Mouse (Mus musculus) lung, adult 2 months (tissue): ENCODE measurements around the gene Gm21973. TPM values are rescaled to one million over a fixed set of nuclear protein-coding genes. Genes with fewer than 3 reads are reported as not detected.

ENCODE experiments used
- DNase-seq: peaks from one replicate; pipeline ENCODE4 v3.0.0; 2022
- H3K4me1 ChIP-seq: fragments of 200-500 bp; 2 replicates; pipeline ENCODE4 v1.6.1; 2011; ENCODE audit warnings: low read length; ENCODE audit not compliant: control insufficient read depth, insufficient read depth
- H3K4me3 ChIP-seq: fragments of 200-500 bp; replicated peaks from 2 replicates; pipeline ENCODE3; 2011; ENCODE audit warnings: low read depth, mild to moderate bottlenecking, control low read depth, low read length; ENCODE audit errors: extremely low read depth
- CTCF ChIP-seq: fragments of 200-500 bp; IDR thresholded peaks from 2 replicates; pipeline ENCODE4 v1.5.1; 2011; ENCODE audit warnings: mild to moderate bottlenecking, low read length, control low read depth; ENCODE audit not compliant: insufficient read depth
- POLR2A ChIP-seq: fragments of 200-500 bp; IDR thresholded peaks from 2 replicates; pipeline ENCODE4 v1.6.1; 2011; ENCODE audit warnings: low read depth, mild to moderate bottlenecking, control low read depth, low read length, borderline replicate concordance; ENCODE audit errors: extremely low read depth
- WGBS: fragments of 180-500 bp; shearing (Covaris S2); methylation state at CpG from one replicate; pipeline ENCODE4 v1.1.7; 2018; 5-methylcytosine and 5-hydroxymethylcytosine counted together
- polyA plus RNA-seq: library from polyadenylated mRNA; depleted of rRNA; stranded (reverse); fragments of >200 nt; gene quantifications from 2 replicates; pipeline ENCODE4 v1.2.3, GENCODE M21; 2012

Gene Gm21973
- polyA plus RNA-seq, 1 experiment: not detected

- WGBS: 39% methylated on average over 7 of the region's 7 CpGs
- DNase-seq: peak; percentile 14
- Histone ChIP-seq H3K4me3 (no peak overlapping the region), H3K4me1 (no peaks in the 10 kb centered on the region)
- TF ChIP-seq CTCF: no peak
- TF ChIP-seq POLR2A: no peak
These were observed 11.4 kb upstream of the Gm21973 start for GRCm38 (mm10) chr15:10313522-10314455.

GRCm38 (mm10) chr15:10330626-10331025, 5.4 kb downstream of the Gm21973 start:
- 69% methylated on average over 3 of the region's 3 CpGs for WGBS
- DNase-seq: no peak
- Histone ChIP-seq H3K4me1 (no peaks in the 10 kb centered on the region), H3K4me3 (no peak overlapping the region)
- TF ChIP-seq POLR2A (no peak), CTCF (no peak)

- Histone ChIP-seq H3K4me1 (no peaks in the 10 kb centered on the region), H3K4me3 (no peak overlapping the region)
- TF ChIP-seq CTCF (no peak), POLR2A (no peak)
- no peak for DNase-seq
- WGBS: 86% methylated on average over 1 of the region's 1 CpGs
These were observed 7.4 kb downstream of the Gm21973 start for GRCm38 (mm10) chr15:10332566-10332965.

- H3K4me3 ChIP-seq: no peak overlapping the region
- peak; percentile 4 for DNase-seq
- H3K4me1 ChIP-seq: no peaks in the 10 kb centered on the region
- TF ChIP-seq POLR2A: no peak
- TF ChIP-seq CTCF: no peak
- 56% methylated on average over 3 of the region's 3 CpGs for WGBS
These were observed 13.4 kb downstream of the Gm21973 start for GRCm38 (mm10) chr15:10338606-10339005.

GRCm38 (mm10) chr15:10347044-10347443, 21.9 kb downstream of the Gm21973 start:
- DNase-seq: no peak
- WGBS: 71% methylated on average over 6 of the region's 6 CpGs

GRCm38 (mm10) chr15:10358039-10358948, 33.1 kb downstream of the Gm21973 start, which contains the start of gene Agxt2:
Agxt2 (plus strand) TSS chr15:10358532.
- WGBS: 75% methylated on average over 9 of the region's 9 CpGs
- TF ChIP-seq CTCF: no peak
- no peak for TF ChIP-seq POLR2A
- H3K4me3 ChIP-seq: no peak within 1 kb of the TSS
- H3K4me1 ChIP-seq: no peaks in the 10 kb centered on the region
- DNase-seq: no peak

More at GRCm38 (mm10) chr15:10347044-10347443, 21.9 kb downstream of the Gm21973 start:
- Histone ChIP-seq H3K4me1 (no peaks in the 10 kb centered on the region), H3K4me3 (no peak overlapping the region)
- TF ChIP-seq POLR2A (no peak), CTCF (no peak)

GRCm38 (mm10) chr15:10366331-10366730, 41.2 kb downstream of the Gm21973 start:
- no peak for DNase-seq
- no peak for TF ChIP-seq CTCF
- TF ChIP-seq POLR2A: no peak
- WGBS: 85% methylated on average over 2 of the region's 2 CpGs
- Histone ChIP-seq H3K4me3 (no peak overlapping the region), H3K4me1 (no peaks in the 10 kb centered on the region)

- no peak overlapping the region for H3K4me3 ChIP-seq
- H3K4me1 ChIP-seq: no peaks in the 10 kb centered on the region; the same call in 1 of the 2 replicates
- TF ChIP-seq POLR2A (no peak), CTCF (no peak)
- DNase-seq: no peak
- 41% methylated on average over 3 of the region's 3 CpGs for WGBS
These were observed 50.2 kb downstream of the Gm21973 start for GRCm38 (mm10) chr15:10375404-10375803.

GRCm38 (mm10) chr15:10378338-10378959, 53.3 kb downstream of the Gm21973 start:
- no peak overlapping the region for H3K4me3 ChIP-seq
- TF ChIP-seq CTCF (no peak), POLR2A (no peak)
- DNase-seq: no peak
- H3K4me1 ChIP-seq: no peaks in the 10 kb centered on the region; the same call in 1 of the 2 replicates
- 81% methylated on average over 4 of the region's 4 CpGs for WGBS
